Mouse (Mus musculus) stomach, postnatal 0 days (tissue): ENCODE results near the gene Cmpk2.

Experiments
- CTCF ChIP-seq: IDR thresholded peaks from 2 replicates; pipeline ENCODE4 v1.5.1; 2016; ENCODE audit warnings: antibody characterized with exemption, low read depth, mild to moderate bottlenecking, moderate library complexity
- EP300 ChIP-seq: optimal IDR thresholded peaks from 2 replicates; pipeline ENCODE3; 2016; ENCODE audit warnings: antibody characterized with exemption

DNA sequence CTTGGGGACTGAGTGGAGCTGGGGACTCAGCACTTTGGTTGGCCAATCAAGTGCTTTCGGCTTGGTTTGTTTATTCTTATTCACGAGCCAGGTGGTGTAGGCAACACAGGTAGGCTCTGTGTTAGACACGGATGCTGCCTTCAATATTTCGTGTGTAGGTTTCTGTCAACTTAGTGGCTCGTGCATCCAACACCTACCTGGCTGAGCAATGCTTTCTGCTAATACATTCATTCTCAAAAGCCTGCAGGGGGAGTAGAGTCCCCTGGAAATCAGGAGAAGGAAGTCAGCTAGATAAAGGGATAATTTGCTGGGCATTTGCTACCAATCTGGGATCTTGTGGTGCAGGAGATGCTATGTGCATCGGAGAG, 1.0 kb downstream of the Cmpk2 start:
- TF ChIP-seq CTCF = 0 out of 2 replicates have a peak, but pooled peaks have one; percentile 24
- no peak for TF ChIP-seq EP300
